Mouse (Mus musculus) hindbrain, embryonic 16.5 days (tissue): ENCODE results near the gene S100a1. TPM values are rescaled to one million over a fixed set of nuclear protein-coding genes. Genes with fewer than 3 reads are reported as not detected.

Source experiments
- ATAC-seq: fragments of 200-750 bp; cut with Nextera tagmentation; 2 replicates; pipeline ENCODE4 v1.8.0; 2017; ENCODE audit warnings: moderate TSS enrichment, moderate library complexity
- H3K27ac ChIP-seq: fragments of 300-500 bp; sonication (generic); 2 replicates; pipeline ENCODE4 v1.5.1; 2014; ENCODE audit warnings: low read depth, mild to moderate bottlenecking, control low read depth, low read length, moderate library complexity
- H3K27me3 ChIP-seq: fragments of 300-500 bp; sonication (generic); replicated peaks from 2 replicates; pipeline ENCODE4 v1.6.1; 2014; ENCODE audit warnings: low read length; ENCODE audit not compliant: control insufficient read depth, insufficient read depth
- H3K36me3 ChIP-seq: fragments of 300-500 bp; sonication (generic); 2 replicates; pipeline ENCODE4 v1.6.1; 2014; ENCODE audit warnings: mild to moderate bottlenecking, low read length, moderate library complexity, mixed read lengths; ENCODE audit not compliant: control insufficient read depth, insufficient read depth
- H3K4me1 ChIP-seq: fragments of 300-500 bp; sonication (generic); 2 replicates; pipeline ENCODE4 v1.6.1; 2014; ENCODE audit warnings: low read depth, low read length; ENCODE audit not compliant: control insufficient read depth, insufficient read depth
- H3K4me2 ChIP-seq: fragments of 300-500 bp; sonication (generic); 2 replicates; pipeline ENCODE4 v1.6.1; 2014; ENCODE audit warnings: mild to moderate bottlenecking, low read length, control low read depth, moderate library complexity
- H3K4me3 ChIP-seq: fragments of 300-500 bp; sonication (generic); 2 replicates; pipeline ENCODE4 v1.5.1; 2014; ENCODE audit warnings: mild to moderate bottlenecking, low read length, control low read depth, moderate library complexity
- H3K9ac ChIP-seq: fragments of 300-500 bp; sonication (generic); 2 replicates; pipeline ENCODE4 v1.6.1; 2014; ENCODE audit warnings: low read depth, mild to moderate bottlenecking, control low read depth, low read length, moderate library complexity
- H3K9me3 ChIP-seq: fragments of 300-500 bp; sonication (generic); 2 replicates; pipeline ENCODE4 v1.6.1; 2014; ENCODE audit warnings: mild to moderate bottlenecking, low read length, moderate library complexity; ENCODE audit not compliant: control insufficient read depth
- WGBS: fragments of 180-500 bp; shearing (Covaris S2); extraction: QIAGEN DNeasy Blood & Tissue Kit; methylation state at CpG from one replicate; pipeline ENCODE4 v1.1.7; 2014; 5-methylcytosine and 5-hydroxymethylcytosine counted together
- polyA plus RNA-seq: library from polyadenylated mRNA; unstranded; fragments of >200 nt; fragmentation: Nextera tagmentation; extraction: Ambion mirVana; gene quantifications from 2 replicates; pipeline ENCODE4 v1.2.1, GENCODE M21; 2015

The S100a1 gene
- polyA plus RNA-seq, 1 experiment from 2014 or later: 40.5 TPM

DNA sequence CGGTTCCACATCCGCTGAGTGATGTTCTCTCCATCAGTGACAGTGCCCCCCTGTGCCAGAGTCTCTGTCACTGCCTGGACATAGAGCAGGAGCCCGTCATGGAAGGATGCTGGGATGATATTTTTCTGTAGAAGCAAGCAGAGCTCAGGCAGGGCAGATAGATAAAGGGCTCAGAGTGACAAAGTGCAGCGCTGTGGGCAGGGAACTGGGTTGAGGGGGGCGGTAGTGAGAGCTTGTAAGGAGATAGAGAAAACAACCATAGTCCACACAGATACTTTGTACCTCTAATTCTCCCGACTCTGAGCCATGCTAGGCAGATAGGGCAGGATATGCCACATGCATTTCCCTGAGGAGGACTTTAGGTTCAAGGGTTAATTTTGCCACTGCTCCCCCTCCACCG, 51.6 kb downstream of the S100a1 start:
- Histone ChIP-seq H3K27ac (no peak overlapping the region), H3K4me3 (no peak overlapping the region), H3K9me3 (0 out of 2 replicates have a peak, but pooled peaks cover 2% of the 10 kb centered on the region), H3K36me3 (no peaks in the 10 kb centered on the region), H3K4me2 (no peak overlapping the region), H3K9ac (no peak overlapping the region), H3K4me1 (peaks cover 10% of the 10 kb centered on the region), H3K27me3 (peaks cover 33% of the 10 kb centered on the region)
- WGBS: 32% methylated on average over 7 of the region's 7 CpGs
- ATAC-seq: no peak

DNA sequence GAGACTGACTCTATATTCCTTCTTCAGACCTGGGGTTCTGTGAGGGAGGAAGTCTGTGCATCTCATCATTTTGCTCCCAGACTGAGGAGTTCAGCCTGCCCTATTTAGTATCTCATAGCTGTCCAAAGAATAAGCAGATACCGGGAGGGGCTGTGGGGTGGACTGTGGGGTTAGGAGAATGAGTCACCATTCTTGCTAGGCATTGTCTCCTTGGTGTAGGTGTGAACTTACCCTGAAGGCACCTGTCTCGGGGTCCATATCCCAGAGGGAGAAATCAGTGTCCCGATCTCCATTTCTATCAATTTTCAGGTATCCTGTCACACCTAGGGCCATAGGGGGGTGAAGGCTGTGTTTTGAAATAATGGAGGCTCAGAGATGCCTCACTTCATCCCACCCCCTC, 52.3 kb downstream of the S100a1 start:
- 87% methylated on average over 3 of the region's 3 CpGs for WGBS
- ATAC-seq: no peak
- H3K9ac ChIP-seq: no peak overlapping the region
- no peaks in the 10 kb centered on the region for H3K36me3 ChIP-seq
- H3K27me3 ChIP-seq: peaks cover 33% of the 10 kb centered on the region
- no peak overlapping the region for H3K4me3 ChIP-seq
- peaks cover 10% of the 10 kb centered on the region for H3K4me1 ChIP-seq
- no peak overlapping the region for H3K4me2 ChIP-seq
- H3K9me3 ChIP-seq: 0 out of 2 replicates have a peak, but pooled peaks cover 2% of the 10 kb centered on the region
- H3K27ac ChIP-seq: no peak overlapping the region

Other genes with a start within 250 kb of the S100a1 start
- 8.1 and 10.2 TPM in 2 replicates for gene Dennd4b, start 249.2 kb downstream of the S100a1 start, polyA plus RNA-seq
- gene Gatad2b, start 221.2 kb downstream of the S100a1 start, polyA plus RNA-seq: 9.3 and 12.1 TPM in 2 replicates
- 30.1 and 30.8 TPM in 2 replicates for gene Slc27a3, start 124.5 kb downstream of the S100a1 start, polyA plus RNA-seq
- gene Ints3, start 80.8 kb downstream of the S100a1 start, polyA plus RNA-seq: 27.8 and 30.3 TPM in 2 replicates
- gene Npr1, start 48.5 kb downstream of the S100a1 start, polyA plus RNA-seq: 3.1 and 3.2 TPM in 2 replicates
- gene Ilf2, start 38.3 kb downstream of the S100a1 start, polyA plus RNA-seq: 224 and 229 TPM in 2 replicates
- 96.8 and 98.1 TPM in 2 replicates for gene Snapin, start 23.4 kb downstream of the S100a1 start, polyA plus RNA-seq
- gene Chtop, start 4.9 kb downstream of the S100a1 start, polyA plus RNA-seq: 161 and 164 TPM in 2 replicates
- 13.6 and 17.2 TPM in 2 replicates for gene S100a13, start within 50 bp of the S100a1 start, polyA plus RNA-seq
- gene S100a14, start 12.5 kb upstream of the S100a1 start, polyA plus RNA-seq: 0.19 TPM in 1 of 2 replicates, not detected in the other
- gene S100a16, start 22.9 kb upstream of the S100a1 start, polyA plus RNA-seq: 50.5 and 60.8 TPM in 2 replicates
- 1.0 and 1.6 TPM in 2 replicates for gene S100a3, start 46.2 kb upstream of the S100a1 start, polyA plus RNA-seq
- gene S100a2, start 75.9 kb upstream of the S100a1 start, polyA plus RNA-seq: not detected in 2 replicates
- 0.51 TPM in 1 of 2 replicates, not detected in the other for gene Gm42674, start 87.5 kb upstream of the S100a1 start, polyA plus RNA-seq
- gene S100a4, start 89.4 kb upstream of the S100a1 start, polyA plus RNA-seq: 0.36 and 1.4 TPM in 2 replicates
- not detected in 2 replicates for gene S100a5, start 94.1 kb upstream of the S100a1 start, polyA plus RNA-seq
- 31.7 and 32.1 TPM in 2 replicates for gene S100a6, start 98.5 kb upstream of the S100a1 start, polyA plus RNA-seq
- 0.20 and 0.24 TPM in 2 replicates for gene S100a7a, start 139.6 kb upstream of the S100a1 start, polyA plus RNA-seq
- gene S100a8, start 154.6 kb upstream of the S100a1 start, polyA plus RNA-seq: 2.2 and 6.7 TPM in 2 replicates
- gene S100a9, start 181.3 kb upstream of the S100a1 start, polyA plus RNA-seq: 3.1 and 5.5 TPM in 2 replicates
- not detected in 2 replicates for gene Pglyrp4, start 212.5 kb upstream of the S100a1 start, polyA plus RNA-seq